Mouse (Mus musculus) kidney, postnatal 36 days (tissue): ENCODE measurements around the gene Fsd1l.
A peak's percentile ranks its signal among the peaks of the same experiment; 100 is the strongest.

Source experiments
- DNase-seq, 2 experiments: peaks; one replicate each; pipeline ENCODE4 v3.0.0; 2021 to 2022; ENCODE audit warnings: mixed read lengths in 2 of 2

Fsd1l gene

GRCm38 (mm10) chr4:53631316-53632010 is at the start of gene Fsd1l:
TSS of gene Fsd1l (plus strand) at chr4:53631471.
- DNase-seq, result peak; percentile 56 to 86

- no peak for DNase-seq
Measured at GRCm38 (mm10) chr4:53587676-53588075, 43.6 kb upstream of the Fsd1l start.

- DNase-seq, result no peak
Measured at GRCm38 (mm10) chr4:53588936-53589335, 42.3 kb upstream of the Fsd1l start.

GRCm38 (mm10) chr4:53589466-53589865 is 41.8 kb upstream of the Fsd1l start:
- no peak for DNase-seq

- DNase-seq, result peak; percentile 12 to 43
Measured at GRCm38 (mm10) chr4:53590163-53590562, 41.1 kb upstream of the Fsd1l start.

GRCm38 (mm10) chr4:53590691-53591447 is 40.4 kb upstream of the Fsd1l start:
- DNase-seq, result peak in 1 of 2 experiments; percentile 51

- no peak for DNase-seq
Measured at GRCm38 (mm10) chr4:53591536-53591935, 39.7 kb upstream of the Fsd1l start.

- peak in 1 of 2 experiments; percentile 18 for DNase-seq
Measured at GRCm38 (mm10) chr4:53591941-53592340, 39.3 kb upstream of the Fsd1l start.

- peak; percentile 64 to 80 for DNase-seq
Measured at GRCm38 (mm10) chr4:53592386-53592785, 38.9 kb upstream of the Fsd1l start.

- DNase-seq, result peak; percentile 70 to 78
Measured at GRCm38 (mm10) chr4:53594204-53594603, 37.1 kb upstream of the Fsd1l start.

GRCm38 (mm10) chr4:53595246-53596062 is 35.8 kb upstream of the Fsd1l start:
- DNase-seq, result peak; percentile 18 to 44

- DNase-seq, result peak in 1 of 2 experiments; percentile 16
Measured at GRCm38 (mm10) chr4:53596063-53596895, 35.0 kb upstream of the Fsd1l start.

- DNase-seq, result no peak
Measured at GRCm38 (mm10) chr4:53600462-53600861, 30.8 kb upstream of the Fsd1l start.

- DNase-seq, result no peak
Measured at GRCm38 (mm10) chr4:53614576-53615225, 16.6 kb upstream of the Fsd1l start.

GRCm38 (mm10) chr4:53617968-53618367 is 13.3 kb upstream of the Fsd1l start:
- DNase-seq, result no peak

GRCm38 (mm10) chr4:53620104-53620503 is 11.2 kb upstream of the Fsd1l start:
- DNase-seq, result no peak

- peak in 1 of 2 experiments; percentile 29 for DNase-seq
Measured at GRCm38 (mm10) chr4:53621084-53621483, 10.2 kb upstream of the Fsd1l start.

GRCm38 (mm10) chr4:53621490-53621889 is 9.8 kb upstream of the Fsd1l start:
- no peak for DNase-seq

GRCm38 (mm10) chr4:53623711-53624110 is 7.6 kb upstream of the Fsd1l start:
- no peak for DNase-seq

- DNase-seq, result peak; percentile 25 to 78
Measured at GRCm38 (mm10) chr4:53624816-53625215, 6.5 kb upstream of the Fsd1l start.

GRCm38 (mm10) chr4:53625263-53625662 is 6.0 kb upstream of the Fsd1l start:
- DNase-seq, result no peak

- DNase-seq, result peak; percentile 65 to 70
Measured at GRCm38 (mm10) chr4:53628924-53629323, 2.3 kb upstream of the Fsd1l start.
